Mouse (Mus musculus): ENCODE results near the gene Sco1. TPM values are rescaled to one million over a fixed set of nuclear protein-coding genes. Genes with fewer than 3 reads are reported as not detected.
"Not testable (repeated sequence)": the region's sequence is repeated elsewhere in the genome, so short reads cannot be mapped to it uniquely, and the experiment has no call there.

Sco1 gene
- polyA plus RNA-seq, 1 experiment from 2014 or later, result 12.7 TPM

- Histone ChIP-seq H3K36me3 (ENCODE audit: control insufficient read depth, insufficient read depth) (no peaks in the 10 kb centered on the region), H3K9ac (replicated peaks; ENCODE audit: low read depth, low read length) (no peak overlapping the region), H3K4me2 (ENCODE audit: low read length) (no peak overlapping the region), H3K4me3 (replicated peaks; ENCODE audit: low read length) (no peak overlapping the region), H3K27ac (ENCODE audit: low read length) (no peak overlapping the region), H3K9me3 (ENCODE audit: control insufficient read depth, low read length) (no peaks in the 10 kb centered on the region), H3K4me1 (replicated peaks; ENCODE audit: control insufficient read depth, insufficient read depth, low read length) (peaks cover 21% of the 10 kb centered on the region), H3K27me3 (replicated peaks; ENCODE audit: control insufficient read depth, insufficient read depth, low read length) (no peaks in the 10 kb centered on the region)
- no peak for ATAC-seq
- WGBS, result 86% methylated on average over 13 of the region's 13 CpGs
Observed at GRCm38 (mm10) chr11:67022354-67023115, 29.9 kb upstream of the Sco1 start.

GRCm38 (mm10) chr11:67023191-67023590 lies 29.3 kb upstream of the Sco1 start:
- H3K27ac ChIP-seq (ENCODE audit: low read length); H3K4me2 ChIP-seq (ENCODE audit: low read length); H3K36me3 ChIP-seq (ENCODE audit: control insufficient read depth, insufficient read depth); H3K27me3 ChIP-seq (replicated peaks; ENCODE audit: control insufficient read depth, insufficient read depth, low read length); H3K4me3 ChIP-seq (replicated peaks; ENCODE audit: low read length); H3K9me3 ChIP-seq (ENCODE audit: control insufficient read depth, low read length); H3K9ac ChIP-seq (replicated peaks; ENCODE audit: low read depth, low read length); ATAC-seq: not testable (repeated sequence)
- 50% methylated on average over 1 of the region's 1 CpGs for WGBS
- H3K4me1 ChIP-seq (replicated peaks; ENCODE audit: control insufficient read depth, insufficient read depth, low read length), result peaks cover 17% of the 10 kb centered on the region

- Histone ChIP-seq H3K27ac (ENCODE audit: low read length) (no peak overlapping the region), H3K9me3 (ENCODE audit: control insufficient read depth, low read length) (no peaks in the 10 kb centered on the region), H3K4me1 (replicated peaks; ENCODE audit: control insufficient read depth, insufficient read depth, low read length) (peaks cover 17% of the 10 kb centered on the region), H3K4me2 (ENCODE audit: low read length) (peak overlapping the region; percentile 66), H3K27me3 (replicated peaks; ENCODE audit: control insufficient read depth, insufficient read depth, low read length) (no peaks in the 10 kb centered on the region), H3K4me3 (replicated peaks; ENCODE audit: low read length) (no peak overlapping the region), H3K9ac (replicated peaks; ENCODE audit: low read depth, low read length) (no peak overlapping the region), H3K36me3 (ENCODE audit: control insufficient read depth, insufficient read depth) (no peaks in the 10 kb centered on the region)
- 10% methylated on average over 6 of the region's 6 CpGs for WGBS
- ATAC-seq, result no peak
Observed at GRCm38 (mm10) chr11:67023802-67024340, 28.6 kb upstream of the Sco1 start.

- H3K36me3 ChIP-seq (ENCODE audit: control insufficient read depth, insufficient read depth), result no peaks in the 10 kb centered on the region
- H3K27ac ChIP-seq (ENCODE audit: low read length), result no peak within 1 kb of the TSS
- H3K9ac ChIP-seq (replicated peaks; ENCODE audit: low read depth, low read length), result peak within 1 kb of the TSS; percentile 60
- H3K9me3 ChIP-seq (ENCODE audit: control insufficient read depth, low read length), result no peaks in the 10 kb centered on the region
- 1% methylated on average over 35 of the region's 35 CpGs for WGBS
- H3K4me2 ChIP-seq (ENCODE audit: low read length), result peak within 1 kb of the TSS; percentile 66
- ATAC-seq, result peak; percentile 95
- H3K4me1 ChIP-seq (replicated peaks; ENCODE audit: control insufficient read depth, insufficient read depth, low read length), result peaks cover 17% of the 10 kb centered on the region
- H3K4me3 ChIP-seq (replicated peaks; ENCODE audit: low read length), result peak within 1 kb of the TSS; percentile 47
- H3K27me3 ChIP-seq (replicated peaks; ENCODE audit: control insufficient read depth, insufficient read depth, low read length), result no peaks in the 10 kb centered on the region
Observed at GRCm38 (mm10) chr11:67024867-67025477, 27.5 kb upstream of the Sco1 start, which contains the start of gene Tmem220. TSS of gene Tmem220 (plus strand) at chr11:67025154.

GRCm38 (mm10) chr11:67030904-67031602 lies 21.4 kb upstream of the Sco1 start:
- no peak for ATAC-seq

GRCm38 (mm10) chr11:67031603-67031915 lies 20.9 kb upstream of the Sco1 start:
- no peak overlapping the region for H3K27ac ChIP-seq (ENCODE audit: low read length)
- H3K27me3 ChIP-seq (replicated peaks; ENCODE audit: control insufficient read depth, insufficient read depth, low read length), result no peaks in the 10 kb centered on the region
- H3K9ac ChIP-seq (replicated peaks; ENCODE audit: low read depth, low read length), result no peak overlapping the region
- H3K36me3 ChIP-seq (ENCODE audit: control insufficient read depth, insufficient read depth), result no peaks in the 10 kb centered on the region
- WGBS, result 72% methylated on average over 2 of the region's 2 CpGs
- H3K4me2 ChIP-seq (ENCODE audit: low read length), result no peak overlapping the region
- no peak overlapping the region for H3K4me3 ChIP-seq (replicated peaks; ENCODE audit: low read length)
- no peak for ATAC-seq
- H3K9me3 ChIP-seq (ENCODE audit: control insufficient read depth, low read length), result no peaks in the 10 kb centered on the region
- H3K4me1 ChIP-seq (replicated peaks; ENCODE audit: control insufficient read depth, insufficient read depth, low read length), result no peaks in the 10 kb centered on the region

More at GRCm38 (mm10) chr11:67030904-67031602, 21.4 kb upstream of the Sco1 start:
- Histone ChIP-seq H3K27me3 (replicated peaks; ENCODE audit: control insufficient read depth, insufficient read depth, low read length) (no peaks in the 10 kb centered on the region), H3K36me3 (ENCODE audit: control insufficient read depth, insufficient read depth) (no peaks in the 10 kb centered on the region), H3K4me2 (ENCODE audit: low read length) (no peak overlapping the region), H3K9me3 (ENCODE audit: control insufficient read depth, low read length) (no peaks in the 10 kb centered on the region), H3K4me3 (replicated peaks; ENCODE audit: low read length) (no peak overlapping the region), H3K9ac (replicated peaks; ENCODE audit: low read depth, low read length) (no peak overlapping the region), H3K27ac (ENCODE audit: low read length) (no peak overlapping the region), H3K4me1 (replicated peaks; ENCODE audit: control insufficient read depth, insufficient read depth, low read length) (no peaks in the 10 kb centered on the region)
- 57% methylated on average over 16 of the region's 16 CpGs for WGBS

- Histone ChIP-seq H3K4me3 (replicated peaks; ENCODE audit: low read length) (no peak overlapping the region), H3K9ac (replicated peaks; ENCODE audit: low read depth, low read length) (no peak overlapping the region), H3K4me1 (replicated peaks; ENCODE audit: control insufficient read depth, insufficient read depth, low read length) (no peaks in the 10 kb centered on the region), H3K9me3 (ENCODE audit: control insufficient read depth, low read length) (no peaks in the 10 kb centered on the region), H3K27me3 (replicated peaks; ENCODE audit: control insufficient read depth, insufficient read depth, low read length) (no peaks in the 10 kb centered on the region), H3K27ac (ENCODE audit: low read length) (no peak overlapping the region), H3K36me3 (ENCODE audit: control insufficient read depth, insufficient read depth) (peaks cover 5% of the 10 kb centered on the region), H3K4me2 (ENCODE audit: low read length) (no peak overlapping the region)
- WGBS, result 82% methylated on average over 4 of the region's 4 CpGs
- ATAC-seq, result no peak
Observed at GRCm38 (mm10) chr11:67034775-67035485, 17.5 kb upstream of the Sco1 start.

GRCm38 (mm10) chr11:67036229-67036628 lies 16.2 kb upstream of the Sco1 start:
- WGBS, result 95% methylated on average over 6 of the region's 6 CpGs
- Histone ChIP-seq H3K36me3 (ENCODE audit: control insufficient read depth, insufficient read depth) (peaks cover 16% of the 10 kb centered on the region), H3K4me1 (replicated peaks; ENCODE audit: control insufficient read depth, insufficient read depth, low read length) (no peaks in the 10 kb centered on the region), H3K27me3 (replicated peaks; ENCODE audit: control insufficient read depth, insufficient read depth, low read length) (no peaks in the 10 kb centered on the region), H3K4me3 (replicated peaks; ENCODE audit: low read length) (no peak overlapping the region), H3K9me3 (ENCODE audit: control insufficient read depth, low read length) (no peaks in the 10 kb centered on the region), H3K4me2 (ENCODE audit: low read length) (no peak overlapping the region), H3K9ac (replicated peaks; ENCODE audit: low read depth, low read length) (no peak overlapping the region), H3K27ac (ENCODE audit: low read length) (no peak overlapping the region)
- no peak for ATAC-seq

- H3K9ac ChIP-seq (replicated peaks; ENCODE audit: low read depth, low read length), result no peak overlapping the region
- WGBS, result 97% methylated on average over 9 of the region's 9 CpGs
- no peak overlapping the region for H3K27ac ChIP-seq (ENCODE audit: low read length)
- H3K4me2 ChIP-seq (ENCODE audit: low read length), result no peak overlapping the region
- no peaks in the 10 kb centered on the region for H3K27me3 ChIP-seq (replicated peaks; ENCODE audit: control insufficient read depth, insufficient read depth, low read length)
- no peaks in the 10 kb centered on the region for H3K9me3 ChIP-seq (ENCODE audit: control insufficient read depth, low read length)
- no peak overlapping the region for H3K4me3 ChIP-seq (replicated peaks; ENCODE audit: low read length)
- peaks cover 16% of the 10 kb centered on the region for H3K36me3 ChIP-seq (ENCODE audit: control insufficient read depth, insufficient read depth)
- ATAC-seq, result no peak
- H3K4me1 ChIP-seq (replicated peaks; ENCODE audit: control insufficient read depth, insufficient read depth, low read length), result no peaks in the 10 kb centered on the region
Observed at GRCm38 (mm10) chr11:67036892-67037291, 15.6 kb upstream of the Sco1 start.

All from forebrain, embryonic 16.5 days (tissue).